Mouse (Mus musculus): Measurements from ENCODE around the gene Hist1h4j.
A peak's percentile ranks its signal among the peaks of the same experiment; 100 is the strongest.

The Hist1h4j gene

DNA sequence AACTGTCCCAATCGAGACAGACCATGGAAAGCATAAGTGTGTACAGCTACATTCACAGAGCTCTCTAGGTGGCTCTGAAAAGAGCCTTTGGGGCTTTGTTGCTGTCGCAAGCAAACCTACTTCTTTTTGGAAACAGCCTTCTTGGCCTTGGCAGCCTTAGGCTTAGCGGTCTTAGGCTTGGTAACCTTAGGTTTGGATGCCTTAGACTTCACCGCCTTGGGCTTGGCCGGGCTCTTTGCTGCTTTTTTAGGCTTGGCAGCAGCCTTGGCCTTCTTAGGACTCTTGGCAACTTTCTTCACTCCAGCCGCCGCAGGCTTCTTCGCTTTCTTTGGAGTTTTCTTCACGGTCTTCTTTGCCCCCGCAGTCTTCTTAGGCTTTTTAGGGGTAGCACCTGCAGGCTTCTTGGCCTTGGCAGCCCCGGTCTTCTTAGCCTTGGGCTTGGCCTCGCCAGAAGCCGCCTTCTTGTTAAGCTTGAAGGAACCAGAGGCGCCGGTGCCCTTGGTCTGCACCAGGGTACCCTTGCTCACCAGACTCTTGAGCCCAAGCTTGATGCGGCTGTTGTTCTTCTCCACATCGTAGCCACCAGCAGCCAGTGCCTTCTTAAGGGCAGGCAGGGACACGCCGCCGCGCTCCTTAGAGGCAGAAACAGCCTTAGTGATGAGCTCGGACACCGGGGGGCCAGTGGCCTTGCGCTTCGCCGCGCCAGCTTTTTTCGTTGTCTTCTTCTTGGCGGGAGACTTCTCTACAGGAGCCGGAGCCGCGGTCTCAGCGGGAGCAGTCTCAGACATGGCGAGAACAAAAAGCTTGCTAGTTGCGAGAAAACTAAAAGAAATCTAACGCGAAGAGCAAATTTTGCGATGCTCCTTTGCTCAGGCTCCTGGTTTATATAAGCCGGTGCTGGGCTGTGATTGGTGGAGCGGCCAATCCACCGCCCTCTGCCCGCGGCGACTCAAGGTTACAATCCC lies 45.2 kb downstream of the Hist1h4j start, which contains the start of gene Hist1h1b:
Gene Hist1h1b (minus strand): TSS at position 859 of the 965 bp plus-strand sequence.
- DNase-seq (ENCODE audit: low spot score in 2 of 2): peak; percentile 88 to 95

DNA sequence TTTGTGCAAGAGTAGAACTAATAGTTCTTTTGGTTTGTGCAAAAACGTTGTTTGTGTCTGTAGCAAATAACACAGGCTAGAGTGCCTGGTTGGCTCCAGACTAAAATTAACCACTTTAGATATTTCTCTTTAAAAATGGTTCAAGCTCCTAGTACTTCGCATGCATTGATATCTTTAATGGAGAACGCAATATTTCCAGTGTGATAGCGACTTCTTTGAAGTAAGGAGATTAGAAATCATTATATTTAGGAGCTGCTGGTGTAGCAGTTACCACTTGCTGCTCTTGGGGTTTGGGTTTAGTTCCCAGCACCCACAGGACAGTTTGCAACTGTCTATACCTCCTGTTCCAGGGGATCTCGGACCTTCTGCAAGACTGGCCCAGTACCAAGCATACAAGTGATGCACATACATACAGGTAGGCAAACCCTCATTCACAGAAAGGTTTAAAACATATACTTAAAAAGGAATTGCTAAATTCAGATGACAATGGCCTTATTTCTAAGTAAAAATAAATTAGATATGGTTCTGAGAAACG lies 46.2 kb downstream of the Hist1h4j start:
- DNase-seq (ENCODE audit: low spot score in 2 of 2): peak in 1 of 2 experiments; percentile 15

DNA sequence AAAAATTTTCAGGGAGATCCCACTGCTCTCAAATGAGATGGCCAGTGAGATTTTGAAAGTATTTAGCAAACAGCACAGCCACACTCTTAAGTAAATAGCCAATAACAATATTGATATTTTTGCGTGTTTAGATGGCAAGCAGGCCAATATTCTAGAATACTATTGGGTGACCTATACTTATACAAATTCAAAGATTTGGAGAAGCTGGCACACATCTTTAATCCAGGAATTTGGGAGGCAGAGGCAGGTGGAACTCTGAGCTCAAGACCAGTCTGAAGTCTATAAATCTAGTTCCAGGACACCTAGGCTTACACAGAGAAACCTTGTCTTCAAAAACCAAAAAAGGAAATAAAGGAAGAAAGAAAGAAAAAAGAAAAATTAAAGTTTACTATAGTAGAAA lies 46.8 kb downstream of the Hist1h4j start:
- no peak for DNase-seq (ENCODE audit: low spot score in 2 of 2)

DNA sequence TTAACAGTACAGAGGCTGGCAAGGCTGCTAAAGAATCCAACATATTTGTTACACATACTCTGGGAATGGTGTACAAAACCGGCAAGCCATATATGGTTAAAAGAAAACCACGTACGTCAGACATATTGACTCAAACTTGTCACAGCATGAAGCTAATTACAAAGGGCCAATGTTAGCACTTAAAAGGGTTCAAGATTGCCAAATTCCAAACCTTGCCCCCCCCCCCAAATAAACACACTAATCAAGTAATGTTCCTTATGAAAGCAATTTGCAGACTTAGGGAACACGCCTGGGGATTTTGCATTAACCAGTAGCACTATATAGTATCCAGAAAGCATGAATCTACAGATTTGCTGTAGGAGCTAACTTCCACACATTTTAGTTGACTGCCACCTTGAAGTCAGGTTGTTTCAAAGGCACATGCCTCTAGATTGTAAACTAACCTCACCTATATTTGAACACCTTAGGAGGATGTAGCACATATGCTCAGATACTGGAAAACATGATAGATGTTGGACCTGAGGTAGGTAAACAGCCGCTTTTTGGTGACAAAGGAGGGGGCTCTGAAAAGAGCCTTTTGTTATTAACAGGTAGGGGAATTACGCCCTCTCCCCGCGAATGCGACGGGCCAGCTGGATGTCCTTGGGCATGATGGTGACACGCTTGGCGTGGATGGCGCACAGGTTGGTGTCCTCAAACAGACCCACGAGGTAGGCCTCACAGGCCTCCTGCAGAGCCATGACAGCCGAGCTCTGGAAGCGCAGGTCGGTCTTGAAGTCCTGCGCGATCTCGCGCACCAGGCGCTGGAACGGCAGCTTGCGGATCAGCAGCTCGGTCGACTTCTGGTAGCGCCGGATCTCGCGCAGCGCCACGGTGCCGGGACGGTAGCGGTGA lies 47.7 kb downstream of the Hist1h4j start:
- DNase-seq (ENCODE audit: low spot score in 2 of 2): peak; percentile 58 to 78

DNA sequence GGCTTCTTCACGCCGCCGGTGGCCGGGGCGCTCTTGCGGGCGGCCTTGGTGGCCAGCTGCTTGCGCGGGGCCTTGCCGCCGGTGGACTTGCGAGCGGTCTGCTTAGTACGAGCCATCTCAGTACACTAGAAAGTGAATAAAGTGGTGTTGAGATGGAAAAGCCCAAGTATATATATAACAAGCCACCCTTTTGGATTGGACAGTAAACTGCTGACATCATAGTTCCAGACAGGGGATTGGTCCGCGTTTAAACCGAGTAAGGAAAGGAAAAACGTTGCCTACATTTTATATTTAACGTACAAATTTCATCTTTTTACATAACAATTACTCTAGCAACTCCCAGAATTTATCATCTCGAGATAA lies 48.4 kb downstream of the Hist1h4j start, which contains the start of gene Hist1h3i:
Gene Hist1h3i (minus strand): TSS at position 116 of the 363 bp plus-strand sequence.
- peak; percentile 74 to 86 for DNase-seq (ENCODE audit: low spot score in 2 of 2)

DNA sequence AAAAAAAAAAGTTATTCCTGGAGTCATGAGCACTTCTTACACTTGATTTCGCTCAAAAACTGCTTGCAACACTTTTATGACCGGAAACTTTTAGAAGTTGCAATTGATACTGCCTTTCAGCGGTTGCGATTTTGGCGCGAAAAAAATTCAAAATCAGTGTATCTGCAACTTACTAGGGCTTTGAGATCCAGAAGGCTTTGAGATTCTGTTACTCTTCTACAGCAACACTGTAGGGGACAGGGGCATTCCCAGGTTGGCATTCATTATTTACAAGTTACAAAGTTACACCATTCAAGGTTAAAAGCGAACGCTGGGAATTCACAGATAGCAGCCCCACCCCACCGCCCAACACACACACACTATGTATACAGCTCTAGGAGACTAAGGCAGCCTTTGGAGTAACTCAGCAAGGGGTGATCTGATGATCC lies 48.9 kb downstream of the Hist1h4j start:
- DNase-seq (ENCODE audit: low spot score in 2 of 2): peak; percentile 64 to 76

DNA sequence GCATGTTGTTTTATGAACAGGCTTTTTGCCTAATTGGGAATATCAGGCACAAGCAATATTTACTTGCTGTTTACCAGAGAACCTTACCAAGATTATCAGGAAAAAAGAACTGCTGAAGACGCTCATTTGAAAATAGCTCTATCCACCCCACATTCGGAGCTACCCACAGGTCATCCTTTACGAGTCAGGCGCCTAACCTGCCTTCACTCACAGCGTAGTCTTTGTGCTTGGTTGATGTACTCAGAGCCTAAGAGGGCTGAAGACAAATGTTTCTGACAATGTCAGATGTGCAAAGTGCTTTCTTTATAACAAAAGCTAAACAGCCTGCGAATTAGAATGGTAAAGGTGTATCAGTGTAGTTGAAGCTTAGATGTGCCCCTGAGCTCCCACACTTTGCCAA lies 49.4 kb downstream of the Hist1h4j start:
- peak in 1 of 2 experiments; percentile 16 for DNase-seq (ENCODE audit: low spot score in 2 of 2)

Measured in spleen, postnatal 4 days (tissue).